Mouse (Mus musculus) T-helper 2 cell (primary cell): ENCODE results near the gene Catsperz.

ENCODE experiments used
- in situ Hi-C: fragments of 300-600 bp; cut with MboI, MseI; formaldehyde crosslinking; loops from one replicate; pipeline ENCODE4 v1.15.1; 2025; ENCODE audit warnings: high pct_unique_total_duplicates

Catsperz gene

DNA sequence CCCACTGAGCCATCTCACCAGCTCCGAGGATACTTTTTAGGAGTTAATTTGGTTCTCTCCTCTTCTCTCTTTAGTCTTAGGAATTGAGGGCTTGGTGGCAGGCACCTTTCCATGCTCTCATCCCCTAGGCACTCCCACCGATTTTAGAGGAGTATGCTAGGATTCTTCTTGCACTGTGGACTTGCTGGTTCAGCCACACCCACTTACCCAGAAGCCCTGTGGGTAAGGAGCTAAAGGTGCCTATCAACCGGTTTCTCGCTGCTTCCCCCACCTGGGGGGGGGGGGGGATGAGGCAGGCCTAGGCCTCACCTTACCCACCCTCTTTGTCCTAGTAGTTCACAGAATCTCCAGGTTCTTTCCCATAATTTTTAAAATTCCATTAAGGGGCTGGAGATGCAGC lies 22.6 kb upstream of the Catsperz start:
- in situ Hi-C loops = no loop called here

DNA sequence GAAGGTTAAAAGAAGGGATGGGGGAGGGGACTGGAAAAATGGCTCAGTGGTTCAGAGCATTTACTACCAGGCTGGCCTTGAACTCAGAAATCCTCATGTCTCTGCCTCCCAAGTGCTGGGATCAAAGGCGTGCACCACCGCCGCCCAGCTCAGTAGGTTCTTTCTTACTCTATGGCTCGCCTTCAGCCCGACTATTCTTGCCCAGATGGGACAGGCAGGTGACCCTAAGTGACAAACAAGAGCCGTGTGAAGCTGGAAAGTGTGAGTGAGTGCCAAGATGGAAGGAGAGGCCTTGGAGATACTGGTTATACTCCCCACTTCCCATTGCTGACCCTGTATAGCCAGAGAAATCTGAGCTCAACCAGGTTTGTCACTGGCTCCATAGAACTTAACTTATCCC lies 18.5 kb upstream of the Catsperz start:
- in situ Hi-C loops = no loop called here

DNA sequence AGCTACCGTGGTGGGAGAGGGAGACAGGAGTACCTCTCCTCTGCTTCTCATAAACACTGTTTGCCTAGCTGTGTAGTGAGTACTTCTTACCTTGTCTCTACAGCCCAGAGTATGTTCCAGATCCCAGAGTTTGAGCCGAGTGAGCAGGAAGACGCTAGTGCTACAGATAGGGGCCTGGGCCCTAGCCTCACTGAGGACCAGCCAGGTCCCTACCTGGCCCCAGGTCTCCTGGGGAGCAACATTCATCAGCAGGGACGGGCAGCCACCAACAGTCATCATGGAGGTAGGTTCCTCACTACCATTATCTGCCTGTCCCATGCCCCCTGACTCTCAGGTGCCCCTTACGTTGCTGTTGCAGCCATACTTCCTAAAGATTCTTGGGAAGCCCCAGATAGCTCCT lies 17.6 kb upstream of the Catsperz start:
- in situ Hi-C loops = no loop called here

GRCm38 (mm10) chr19:6942249-6942691 lies 17.1 kb upstream of the Catsperz start, which contains the start of gene Gpr137:
Gene Gpr137 (minus strand): TSS chr19:6942480.
- in situ Hi-C loops = no loop called here

DNA sequence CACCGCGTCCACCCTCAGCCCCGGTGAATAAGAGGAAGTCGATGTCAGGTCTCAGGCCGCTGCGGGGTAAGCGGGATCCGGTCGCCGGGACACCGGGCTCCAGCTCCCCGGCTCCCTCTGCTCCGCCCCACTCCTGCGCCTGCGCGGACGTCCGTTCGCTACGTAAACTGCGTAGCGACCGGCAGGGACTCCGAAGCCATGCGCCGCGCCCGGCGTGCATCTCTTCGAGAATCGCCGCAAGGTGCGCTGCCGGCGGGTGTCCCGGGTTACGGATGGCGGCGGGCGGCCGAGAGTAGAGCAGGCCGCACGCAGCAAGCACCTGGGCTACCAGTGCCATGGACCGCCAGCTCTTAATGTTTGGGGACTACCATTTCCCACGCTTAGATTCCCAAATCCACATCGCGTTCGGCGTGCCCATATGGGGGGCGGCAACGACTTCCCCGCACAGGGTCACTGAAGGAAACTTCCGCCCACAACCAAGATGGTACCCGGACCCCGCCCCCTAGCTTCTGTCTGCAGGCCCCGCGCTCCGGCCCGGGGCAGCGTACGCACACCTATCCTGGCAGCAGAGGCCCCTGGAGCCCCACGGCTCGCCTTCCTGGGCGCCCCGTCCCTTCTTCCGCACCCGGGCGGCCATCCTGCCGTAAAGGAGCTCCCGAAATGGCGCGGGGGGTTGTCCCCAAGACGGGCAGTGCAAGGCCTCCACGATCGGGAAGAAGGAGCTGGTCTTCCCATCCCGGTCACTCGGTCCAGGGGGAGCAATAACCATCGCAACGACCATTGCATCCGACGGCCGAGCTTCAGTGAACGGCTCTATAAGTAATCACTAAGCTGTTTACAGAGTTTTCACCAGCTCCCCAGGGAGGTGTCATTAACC lies 16.4 kb upstream of the Catsperz start, which contains the start of gene Bad:
TSS of gene Bad (plus strand) at position 490 of the 877 bp plus-strand sequence.
- in situ Hi-C loops = no loop called here

GRCm38 (mm10) chr19:6940396-6941351 lies 15.5 kb upstream of the Catsperz start:
- in situ Hi-C loops = no loop called here

DNA sequence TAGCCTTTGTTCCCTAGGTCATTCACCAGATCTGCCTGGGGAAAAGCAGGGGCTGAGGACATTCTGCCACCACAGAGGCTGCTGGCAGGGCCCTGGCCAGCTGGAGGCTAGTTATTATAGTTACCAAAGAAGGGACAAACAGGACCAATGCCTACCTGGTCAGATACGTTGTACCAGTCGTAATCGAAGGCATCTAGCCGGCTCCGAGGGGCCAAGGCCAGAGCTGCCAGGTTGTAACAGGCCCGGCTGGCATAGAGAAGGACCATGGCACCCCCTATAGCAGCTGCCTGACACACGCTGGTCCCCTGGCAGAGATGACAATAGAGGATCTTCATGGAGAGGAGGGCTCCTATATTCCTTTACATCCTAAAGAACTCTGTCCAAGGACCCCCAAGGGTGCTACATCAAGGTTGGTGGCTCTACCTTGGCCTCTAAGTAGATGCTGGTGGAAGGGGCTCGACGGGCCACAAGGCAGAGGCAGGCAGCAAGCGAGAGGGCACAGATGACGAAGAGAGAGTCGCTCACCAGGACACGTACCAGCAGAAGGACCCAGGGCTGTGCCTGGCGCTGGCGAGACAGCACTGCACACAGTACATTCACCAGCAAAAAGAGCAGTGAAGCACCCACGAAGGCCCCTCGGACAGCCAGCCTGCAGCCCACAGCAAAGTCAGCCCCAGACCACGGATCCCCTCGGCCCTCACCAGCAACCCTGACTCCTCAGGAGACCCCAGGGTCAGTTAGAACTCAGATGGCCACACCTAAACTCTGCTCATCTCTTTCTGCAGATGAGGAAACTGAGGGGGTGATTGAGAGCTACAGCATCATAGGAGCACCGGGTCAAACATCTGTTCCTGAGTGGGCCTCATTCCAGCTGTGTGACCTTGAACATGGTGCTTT lies 14.2 kb upstream of the Catsperz start:
- in situ Hi-C loops = loop anchor here (5.0 kb wide), 1 partner anchor 38 kb away; the partner anchor contains the start of gene Plcb3

DNA sequence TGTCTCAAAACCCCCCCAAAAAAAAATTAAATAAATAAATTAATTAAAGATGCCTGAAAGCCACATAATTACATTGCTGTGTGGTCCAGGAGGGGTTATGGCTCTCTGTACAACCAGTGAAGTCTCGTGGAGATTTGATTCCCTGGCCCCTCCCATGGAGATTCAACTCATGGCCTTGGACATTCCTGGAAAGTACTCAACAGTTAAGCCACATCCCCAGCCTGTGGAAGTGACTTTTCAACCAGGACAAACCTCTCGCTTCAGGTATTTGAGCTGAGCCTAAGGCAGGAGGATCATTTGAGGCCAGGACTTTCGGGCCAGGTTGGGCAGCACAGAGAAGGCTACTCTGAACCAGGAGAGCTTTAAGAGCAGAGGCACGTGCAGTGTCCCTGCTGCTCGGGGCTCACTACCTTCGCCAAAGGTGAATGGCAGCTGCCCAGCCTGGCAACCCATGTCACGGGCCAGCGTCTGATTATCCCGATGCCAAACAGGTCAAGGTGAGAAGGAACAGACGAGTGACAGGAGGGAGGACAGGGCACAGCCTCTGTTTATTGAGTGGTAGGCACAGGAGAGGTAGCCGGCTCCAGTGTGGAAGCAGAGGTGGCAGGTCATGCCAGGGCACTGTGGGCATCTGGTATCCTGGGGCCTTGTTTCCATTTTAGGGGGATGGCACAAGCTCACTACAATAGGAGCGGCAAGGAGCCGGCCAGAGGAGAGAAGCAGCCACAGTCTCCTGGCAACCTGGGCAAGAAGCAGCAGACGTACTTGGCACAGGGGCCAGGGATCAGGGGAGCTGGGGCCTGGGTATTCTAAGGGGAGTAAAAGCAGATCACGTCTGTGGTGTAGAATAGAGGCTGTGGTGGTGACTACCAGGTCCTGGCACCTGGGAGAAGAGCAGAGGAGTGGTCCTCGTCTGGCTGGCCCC lies 12.6 kb upstream of the Catsperz start:
- in situ Hi-C loops = loop anchor here (5.0 kb wide), 1 partner anchor 39 kb away; the partner anchor contains the start of gene Plcb3

DNA sequence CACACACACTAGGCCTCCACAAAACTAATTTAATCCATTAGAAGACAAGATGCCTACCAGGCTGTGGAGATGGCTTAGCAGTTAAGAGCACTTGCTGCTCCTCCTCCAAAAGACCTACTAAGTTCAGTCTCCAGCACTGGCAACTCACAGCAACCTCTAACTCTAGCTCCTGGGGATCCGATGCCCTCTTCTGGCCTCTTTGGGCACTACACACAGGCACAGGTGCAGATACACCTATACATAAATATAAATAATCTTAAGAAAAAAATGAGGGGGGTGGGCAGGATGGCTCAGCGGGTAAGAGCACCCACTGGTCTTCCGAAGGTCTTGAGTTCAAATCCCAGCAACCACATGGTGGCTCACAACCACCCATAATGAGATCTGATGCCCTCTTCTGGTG lies 11.1 kb upstream of the Catsperz start:
- in situ Hi-C loops = loop anchor here (5.0 kb wide), 1 partner anchor 41 kb away; the partner anchor contains the start of gene Plcb3

GRCm38 (mm10) chr19:6934195-6934977 lies 9.2 kb upstream of the Catsperz start, which contains the start of gene Kcnk4:
Gene Kcnk4 (minus strand): TSS chr19:6934515.
- in situ Hi-C loops = no loop called here

DNA sequence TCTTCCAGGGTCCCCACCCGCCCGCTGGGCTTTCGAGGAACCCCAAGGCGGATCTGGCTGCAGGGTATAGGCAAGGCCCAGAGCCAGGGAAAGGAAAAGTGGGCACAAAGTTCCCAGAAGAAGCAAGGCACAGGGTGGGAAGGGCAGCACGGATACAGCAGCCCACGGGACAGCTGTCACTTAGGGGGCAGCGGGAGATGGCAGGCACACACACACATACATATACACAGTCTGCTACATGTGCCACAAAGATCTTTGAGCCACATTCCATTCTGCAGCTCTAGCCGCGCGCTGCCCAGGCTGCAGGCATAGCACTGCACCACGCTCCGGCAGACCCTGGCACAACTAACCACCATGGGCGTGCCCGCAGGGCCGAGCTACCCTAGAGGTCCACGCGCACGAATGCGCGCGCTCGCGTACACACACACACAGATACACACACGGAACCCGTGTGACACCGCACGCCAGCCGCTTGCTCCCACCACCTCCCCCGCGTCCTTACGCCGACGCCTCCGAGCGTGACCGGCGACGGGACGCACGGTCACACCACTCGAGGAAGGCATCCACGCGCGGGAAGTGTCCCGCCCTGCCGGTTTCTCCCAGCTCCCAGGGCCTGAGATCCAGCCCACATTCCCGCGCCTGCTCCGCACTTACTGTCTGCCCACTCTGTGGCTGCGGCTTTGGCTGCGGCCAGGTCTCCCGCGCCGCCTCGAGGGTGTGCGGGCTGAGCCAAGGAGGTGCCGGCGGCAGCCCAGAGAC lies 8.4 kb upstream of the Catsperz start:
- in situ Hi-C loops = no loop called here

DNA sequence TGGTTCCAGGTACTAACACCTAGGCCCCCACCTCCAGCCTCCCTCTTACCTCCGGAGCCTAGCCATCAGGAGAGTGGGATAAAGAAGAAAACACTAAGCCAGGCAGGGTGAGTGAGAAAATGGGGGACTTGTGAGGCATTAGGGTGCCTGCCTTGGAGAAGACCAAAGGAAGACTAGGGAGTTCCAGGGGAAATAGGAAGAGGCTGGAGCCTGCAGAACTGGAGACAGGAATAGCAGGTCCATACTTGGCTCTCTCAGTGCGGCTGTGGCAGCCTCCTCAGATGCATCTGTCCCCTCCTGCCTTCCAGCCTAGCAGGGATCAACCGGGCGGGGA lies 7.9 kb upstream of the Catsperz start:
- in situ Hi-C loops = no loop called here

DNA sequence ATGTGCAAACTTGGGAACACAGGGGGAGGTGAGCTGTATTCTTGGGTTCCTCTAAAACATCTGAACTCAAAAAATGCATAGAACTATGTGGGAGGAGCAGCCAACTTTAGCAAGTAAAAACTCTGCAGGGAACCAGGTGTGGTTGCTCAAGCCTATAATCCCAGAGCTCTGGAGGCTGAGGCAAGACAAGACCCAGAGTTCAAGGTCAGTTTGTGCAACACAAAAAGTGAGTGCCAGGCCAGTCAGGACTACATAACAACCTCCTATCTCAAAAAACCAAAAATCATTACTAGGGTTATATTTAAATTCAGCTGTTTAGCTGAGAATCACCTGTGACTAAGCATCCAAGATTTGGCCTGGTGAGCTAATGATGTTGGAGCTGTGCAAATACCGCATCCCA lies 6.8 kb upstream of the Catsperz start:
- in situ Hi-C loops = no loop called here

- in situ Hi-C loops = no loop called here
Observed at GRCm38 (mm10) chr19:6931002-6931401, 5.8 kb upstream of the Catsperz start.

GRCm38 (mm10) chr19:6928080-6928479 lies 2.9 kb upstream of the Catsperz start:
- in situ Hi-C loops = no loop called here

DNA sequence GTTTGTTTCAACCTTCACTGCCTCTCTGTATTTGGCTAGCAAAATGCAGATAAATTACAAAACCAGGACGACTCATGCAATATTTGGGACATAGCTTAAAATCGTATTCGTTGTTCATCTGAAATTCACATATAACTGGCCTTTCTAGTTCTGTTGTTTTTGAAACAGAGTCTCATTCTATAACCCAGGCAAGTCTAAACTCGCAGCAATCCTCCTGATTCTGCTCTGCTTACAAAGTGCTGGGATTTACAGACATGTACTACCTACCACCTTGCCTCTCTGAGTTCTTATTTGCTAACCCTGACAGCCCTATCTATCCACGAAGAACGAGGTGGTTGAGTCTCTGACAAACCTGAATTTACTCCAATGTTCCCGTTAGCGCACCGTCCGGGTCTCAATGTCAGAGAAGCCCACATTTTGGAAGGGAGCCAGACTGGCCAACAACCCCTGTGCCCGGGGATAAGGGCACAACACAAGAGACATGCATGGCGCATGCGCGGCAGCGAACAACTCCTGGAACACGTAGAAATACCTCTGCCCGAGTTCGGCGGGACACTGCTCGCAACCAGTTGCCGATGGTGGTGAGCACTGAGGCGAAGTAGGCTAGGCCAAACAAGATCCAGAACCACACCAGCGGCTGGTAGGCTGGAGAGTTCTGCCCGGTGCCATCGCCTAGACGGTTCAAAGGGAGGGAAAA lies 1.5 kb upstream of the Catsperz start:
- in situ Hi-C loops = no loop called here

DNA sequence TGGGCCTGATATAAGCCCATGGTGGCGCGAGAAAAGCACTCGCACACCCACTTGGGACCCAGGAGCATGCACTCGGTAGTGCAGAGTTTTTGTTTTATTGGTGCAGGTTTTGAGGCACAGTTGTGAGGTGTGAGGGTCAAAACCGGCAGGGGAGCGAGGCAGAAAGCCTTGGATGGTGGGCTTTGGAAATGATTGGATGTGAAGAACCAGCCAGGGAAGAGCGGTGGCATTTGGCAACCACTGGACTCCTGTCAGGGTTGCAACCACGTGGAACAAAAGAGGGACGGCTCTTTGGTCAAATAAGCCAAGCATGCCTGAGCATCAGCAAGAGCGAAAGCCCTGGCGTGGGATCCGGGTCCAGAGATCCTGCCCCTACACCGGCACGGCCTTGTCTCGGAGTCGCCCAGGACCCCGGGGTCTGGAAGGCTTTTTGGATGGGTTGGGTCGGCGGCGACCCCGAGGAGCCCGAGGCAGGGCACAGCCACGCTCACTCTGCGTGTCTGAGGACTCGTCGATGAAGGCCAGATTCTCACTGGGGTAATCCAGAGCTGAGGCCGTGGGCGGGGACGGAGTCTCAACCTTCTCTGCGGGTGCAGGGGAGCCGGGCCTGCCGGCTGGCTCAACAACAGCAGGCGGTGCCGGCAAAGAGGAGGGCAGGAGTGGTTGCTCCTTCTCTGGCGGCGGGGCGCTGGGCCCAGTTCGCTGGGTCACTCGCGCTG lies 590 bp upstream of the Catsperz start:
- in situ Hi-C loops = no loop called here
